Mouse (Mus musculus): ENCODE data around the gene Stap2. TPM values are rescaled to one million over a fixed set of nuclear protein-coding genes. Genes with fewer than 3 reads are reported as not detected.
A peak's percentile ranks its signal among the peaks of the same experiment; 100 is the strongest.

Gene Stap2
- polyA plus RNA-seq, 1 experiment from 2014 or later, result 6.1 TPM

DNA sequence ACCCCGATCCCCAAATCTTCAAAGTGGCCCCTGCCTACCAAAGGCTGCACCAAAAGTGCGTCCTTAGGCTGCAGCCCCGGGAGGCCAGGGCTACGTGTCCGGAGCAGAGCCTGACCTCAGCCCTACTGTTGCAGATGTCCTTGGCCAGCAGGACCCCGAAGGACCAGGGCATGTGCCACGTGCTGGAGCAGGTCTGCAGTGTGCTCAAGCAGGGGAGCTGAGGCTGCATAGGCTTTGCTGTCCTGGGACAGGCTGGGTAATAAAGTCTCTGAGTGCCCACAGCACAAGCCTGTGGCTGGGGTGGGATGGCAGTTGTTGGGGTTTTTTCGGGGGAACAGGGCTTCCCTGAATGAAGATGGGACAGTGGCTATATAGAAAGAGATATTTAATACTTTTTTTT is 11.0 kb upstream of the Stap2 start:
- H3K4me1 ChIP-seq (ENCODE audit: control insufficient read depth, insufficient read depth, low read length), result no peaks in the 10 kb centered on the region
- H3K36me3 ChIP-seq (replicated peaks; ENCODE audit: control insufficient read depth, insufficient read depth, low read depth, low read length), result peaks cover 26% of the 10 kb centered on the region
- no peak overlapping the region for H3K4me3 ChIP-seq (ENCODE audit: low read depth, low read length)
- WGBS, result 82% methylated on average over 8 of the region's 8 CpGs
- H3K27ac ChIP-seq (replicated peaks; ENCODE audit: low read depth, low read length), result no peak overlapping the region
- H3K9me3 ChIP-seq (replicated peaks; ENCODE audit: control insufficient read depth, low read length), result no peaks in the 10 kb centered on the region
- DNase-seq (ENCODE audit: low spot score) (no peak), ATAC-seq (replicated peaks; ENCODE audit: insufficient number of reproducible peaks, low FRiP score, low TSS enrichment, low read depth) (no peak)
- no peak overlapping the region for H3K9ac ChIP-seq (replicated peaks; ENCODE audit: low read length)
- H3K27me3 ChIP-seq (ENCODE audit: control insufficient read depth, insufficient read depth, low read length), result no peaks in the 10 kb centered on the region
- no peak overlapping the region for H3K4me2 ChIP-seq (ENCODE audit: low read depth, low read length)

GRCm38 (mm10) chr17:56015293-56015692 is 9.9 kb upstream of the Stap2 start:
- H3K4me2 ChIP-seq (ENCODE audit: low read depth, low read length), result no peak overlapping the region
- H3K9me3 ChIP-seq (replicated peaks; ENCODE audit: control insufficient read depth, low read length), result no peaks in the 10 kb centered on the region
- H3K27me3 ChIP-seq (ENCODE audit: control insufficient read depth, insufficient read depth, low read length), result no peaks in the 10 kb centered on the region
- H3K36me3 ChIP-seq (replicated peaks; ENCODE audit: control insufficient read depth, insufficient read depth, low read depth, low read length), result peaks cover 26% of the 10 kb centered on the region
- no peak for ATAC-seq (replicated peaks; ENCODE audit: insufficient number of reproducible peaks, low FRiP score, low TSS enrichment, low read depth)
- no peak for DNase-seq (ENCODE audit: low spot score)
- 95% methylated on average over 9 of the region's 9 CpGs for WGBS
- no peak overlapping the region for H3K27ac ChIP-seq (replicated peaks; ENCODE audit: low read depth, low read length)
- peaks cover 3% of the 10 kb centered on the region for H3K4me1 ChIP-seq (ENCODE audit: control insufficient read depth, insufficient read depth, low read length)
- H3K4me3 ChIP-seq (ENCODE audit: low read depth, low read length), result no peak overlapping the region
- H3K9ac ChIP-seq (replicated peaks; ENCODE audit: low read length), result no peak overlapping the region

GRCm38 (mm10) chr17:56011441-56011840 is 6.1 kb upstream of the Stap2 start:
- WGBS, result 92% methylated on average over 7 of the region's 7 CpGs
- ATAC-seq (replicated peaks; ENCODE audit: insufficient number of reproducible peaks, low FRiP score, low TSS enrichment, low read depth), result no peak
- Histone ChIP-seq H3K4me1 (ENCODE audit: control insufficient read depth, insufficient read depth, low read length) (peaks cover 3% of the 10 kb centered on the region), H3K27me3 (ENCODE audit: control insufficient read depth, insufficient read depth, low read length) (no peaks in the 10 kb centered on the region), H3K9ac (replicated peaks; ENCODE audit: low read length) (no peak overlapping the region), H3K9me3 (replicated peaks; ENCODE audit: control insufficient read depth, low read length) (no peaks in the 10 kb centered on the region), H3K4me3 (ENCODE audit: low read depth, low read length) (no peak overlapping the region), H3K36me3 (replicated peaks; ENCODE audit: control insufficient read depth, insufficient read depth, low read depth, low read length) (peaks cover 16% of the 10 kb centered on the region), H3K4me2 (ENCODE audit: low read depth, low read length) (no peak overlapping the region), H3K27ac (replicated peaks; ENCODE audit: low read depth, low read length) (no peak overlapping the region)
- DNase-seq (ENCODE audit: low spot score), result no peak

DNA sequence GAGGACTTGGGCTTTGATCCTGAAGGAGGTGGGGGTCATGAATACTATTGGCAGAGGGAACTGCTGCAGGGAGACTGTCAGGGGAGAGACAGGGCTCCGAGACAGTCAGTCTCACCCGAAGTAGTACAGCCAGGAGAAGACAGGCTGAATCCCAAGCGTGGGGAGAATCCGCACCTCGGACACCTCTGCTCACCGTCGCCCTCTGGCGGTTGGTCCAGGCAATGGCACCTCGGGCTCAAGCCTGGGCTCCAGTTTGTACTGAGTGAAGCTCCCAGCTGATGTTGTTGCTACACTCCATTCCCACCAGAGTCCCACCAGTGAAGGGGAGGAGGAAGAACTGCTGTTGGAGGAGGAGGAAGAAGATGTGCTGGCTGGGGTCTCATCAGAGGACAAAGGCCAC is 5.3 kb upstream of the Stap2 start:
- DNase-seq (ENCODE audit: low spot score) (peak; percentile 80), ATAC-seq (replicated peaks; ENCODE audit: insufficient number of reproducible peaks, low FRiP score, low TSS enrichment, low read depth) (no peak)
- H3K9ac ChIP-seq (replicated peaks; ENCODE audit: low read length), result no peak overlapping the region
- H3K9me3 ChIP-seq (replicated peaks; ENCODE audit: control insufficient read depth, low read length), result no peaks in the 10 kb centered on the region
- peak overlapping the region; percentile 81; the same call in 1 of the 2 replicates for H3K4me3 ChIP-seq (ENCODE audit: low read depth, low read length)
- 9% methylated on average over 9 of the region's 9 CpGs for WGBS
- peaks cover 3% of the 10 kb centered on the region for H3K4me1 ChIP-seq (ENCODE audit: control insufficient read depth, insufficient read depth, low read length)
- H3K27me3 ChIP-seq (ENCODE audit: control insufficient read depth, insufficient read depth, low read length), result no peaks in the 10 kb centered on the region
- peaks cover 8% of the 10 kb centered on the region for H3K36me3 ChIP-seq (replicated peaks; ENCODE audit: control insufficient read depth, insufficient read depth, low read depth, low read length)
- H3K27ac ChIP-seq (replicated peaks; ENCODE audit: low read depth, low read length), result no peak overlapping the region
- H3K4me2 ChIP-seq (ENCODE audit: low read depth, low read length), result peak overlapping the region; percentile 97

- no peaks in the 10 kb centered on the region for H3K9me3 ChIP-seq (replicated peaks; ENCODE audit: control insufficient read depth, low read length)
- peaks cover 4% of the 10 kb centered on the region for H3K36me3 ChIP-seq (replicated peaks; ENCODE audit: control insufficient read depth, insufficient read depth, low read depth, low read length)
- peak overlapping the region; percentile 85; the same call in 1 of the 2 replicates for H3K9ac ChIP-seq (replicated peaks; ENCODE audit: low read length)
- ATAC-seq (replicated peaks; ENCODE audit: insufficient number of reproducible peaks, low FRiP score, low TSS enrichment, low read depth) (no peak), DNase-seq (ENCODE audit: low spot score) (no peak)
- peak overlapping the region; percentile 97 for H3K4me2 ChIP-seq (ENCODE audit: low read depth, low read length)
- peak overlapping the region; percentile 81; the same call in 1 of the 2 replicates for H3K4me3 ChIP-seq (ENCODE audit: low read depth, low read length)
- H3K27me3 ChIP-seq (ENCODE audit: control insufficient read depth, insufficient read depth, low read length), result no peaks in the 10 kb centered on the region
- 65% methylated on average over 14 of the region's 14 CpGs for WGBS
- H3K27ac ChIP-seq (replicated peaks; ENCODE audit: low read depth, low read length), result no peak overlapping the region
- H3K4me1 ChIP-seq (ENCODE audit: control insufficient read depth, insufficient read depth, low read length), result peaks cover 3% of the 10 kb centered on the region
Observed at GRCm38 (mm10) chr17:56010255-56010654, 4.9 kb upstream of the Stap2 start.

DNA sequence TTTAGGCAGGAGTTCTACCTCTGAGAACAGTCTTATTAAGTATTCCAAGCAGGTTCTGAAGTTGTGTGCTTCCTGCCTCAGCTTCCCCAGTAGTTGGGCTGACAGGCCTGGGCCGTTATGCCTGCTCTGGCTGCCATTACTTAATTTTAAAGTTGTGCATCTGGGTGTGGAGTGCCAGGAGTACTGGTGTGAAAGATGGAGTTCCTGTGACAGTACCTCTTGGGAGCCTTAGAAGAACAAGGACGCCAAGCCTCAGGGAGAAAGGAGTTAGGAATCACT is 4.5 kb upstream of the Stap2 start:
- Histone ChIP-seq H3K4me2 (ENCODE audit: low read depth, low read length) (peak overlapping the region; percentile 97), H3K27me3 (ENCODE audit: control insufficient read depth, insufficient read depth, low read length) (no peaks in the 10 kb centered on the region), H3K36me3 (replicated peaks; ENCODE audit: control insufficient read depth, insufficient read depth, low read depth, low read length) (peaks cover 4% of the 10 kb centered on the region; the same call in 1 of the 2 replicates), H3K9me3 (replicated peaks; ENCODE audit: control insufficient read depth, low read length) (no peaks in the 10 kb centered on the region), H3K4me3 (ENCODE audit: low read depth, low read length) (peak overlapping the region; percentile 81), H3K9ac (replicated peaks; ENCODE audit: low read length) (peak overlapping the region; percentile 85), H3K27ac (replicated peaks; ENCODE audit: low read depth, low read length) (no peak overlapping the region), H3K4me1 (ENCODE audit: control insufficient read depth, insufficient read depth, low read length) (peaks cover 3% of the 10 kb centered on the region)
- ATAC-seq (replicated peaks; ENCODE audit: insufficient number of reproducible peaks, low FRiP score, low TSS enrichment, low read depth) (no peak), DNase-seq (ENCODE audit: low spot score) (no peak)
- WGBS, result 35% methylated on average over 2 of the region's 2 CpGs

GRCm38 (mm10) chr17:56009088-56009961 is 3.9 kb upstream of the Stap2 start:
- Histone ChIP-seq H3K27ac (replicated peaks; ENCODE audit: low read depth, low read length) (peak overlapping the region; percentile 81), H3K27me3 (ENCODE audit: control insufficient read depth, insufficient read depth, low read length) (no peaks in the 10 kb centered on the region), H3K9me3 (replicated peaks; ENCODE audit: control insufficient read depth, low read length) (no peaks in the 10 kb centered on the region), H3K4me3 (ENCODE audit: low read depth, low read length) (peak overlapping the region; percentile 81), H3K9ac (replicated peaks; ENCODE audit: low read length) (peak overlapping the region; percentile 85), H3K4me2 (ENCODE audit: low read depth, low read length) (peak overlapping the region; percentile 97), H3K4me1 (ENCODE audit: control insufficient read depth, insufficient read depth, low read length) (peaks cover 3% of the 10 kb centered on the region), H3K36me3 (replicated peaks; ENCODE audit: control insufficient read depth, insufficient read depth, low read depth, low read length) (peaks cover 4% of the 10 kb centered on the region; the same call in 1 of the 2 replicates)
- DNase-seq (ENCODE audit: low spot score) (peak; percentile 94), ATAC-seq (replicated peaks; ENCODE audit: insufficient number of reproducible peaks, low FRiP score, low TSS enrichment, low read depth) (peak; percentile 89)
- under 1% methylated on average over 59 of the region's 62 CpGs for WGBS

DNA sequence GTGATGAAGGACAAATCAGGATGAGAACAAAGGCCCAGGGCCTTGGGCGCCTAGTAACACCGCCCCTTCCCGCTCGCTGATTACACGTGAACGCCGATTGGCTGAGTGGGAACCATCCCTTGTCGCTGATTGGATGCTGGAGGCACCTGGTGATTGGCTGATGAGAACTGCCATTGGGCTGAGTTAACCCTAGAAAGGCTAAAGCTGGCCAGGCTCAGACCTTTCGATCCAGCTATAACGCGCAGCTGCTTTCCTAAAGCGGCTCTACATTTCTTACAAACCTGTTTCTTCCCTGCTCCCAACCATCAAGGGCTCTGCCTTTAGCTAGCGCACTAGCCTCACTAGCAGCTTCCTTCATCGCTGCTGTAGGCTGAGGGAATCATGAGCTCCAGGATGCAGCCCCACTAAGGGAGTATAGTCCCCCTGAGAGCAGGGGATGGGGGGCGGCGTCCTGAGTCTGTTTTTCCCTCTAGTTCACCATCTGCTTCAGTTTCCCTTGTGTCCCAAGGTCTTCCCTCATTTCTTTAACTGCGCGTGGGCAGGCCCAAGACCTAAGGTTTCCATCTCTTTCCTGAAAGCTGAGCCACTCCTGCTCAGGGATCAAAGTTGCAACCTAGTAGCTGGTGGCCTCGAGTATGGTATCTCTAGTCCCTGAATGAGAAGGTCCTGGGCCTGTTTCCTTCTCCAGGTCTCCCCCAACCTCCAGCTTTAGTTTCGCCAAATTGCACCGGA is 3.1 kb upstream of the Stap2 start:
- Histone ChIP-seq H3K9me3 (replicated peaks; ENCODE audit: control insufficient read depth, low read length) (no peaks in the 10 kb centered on the region), H3K9ac (replicated peaks; ENCODE audit: low read length) (peak overlapping the region; percentile 85), H3K4me3 (ENCODE audit: low read depth, low read length) (peak overlapping the region; percentile 81), H3K27me3 (ENCODE audit: control insufficient read depth, insufficient read depth, low read length) (no peaks in the 10 kb centered on the region), H3K27ac (replicated peaks; ENCODE audit: low read depth, low read length) (peak overlapping the region; percentile 81), H3K4me1 (ENCODE audit: control insufficient read depth, insufficient read depth, low read length) (peaks cover 3% of the 10 kb centered on the region), H3K36me3 (replicated peaks; ENCODE audit: control insufficient read depth, insufficient read depth, low read depth, low read length) (peaks cover 4% of the 10 kb centered on the region; the same call in 1 of the 2 replicates), H3K4me2 (ENCODE audit: low read depth, low read length) (peak overlapping the region; percentile 97)
- WGBS, result under 1% methylated on average over 21 of the region's 21 CpGs
- DNase-seq (ENCODE audit: low spot score), result peak; percentile 99
- peak; percentile 90 for ATAC-seq (replicated peaks; ENCODE audit: insufficient number of reproducible peaks, low FRiP score, low TSS enrichment, low read depth)

Measured in embryonic facial prominence, embryonic 11.5 days (tissue).